Mouse (Mus musculus): ENCODE results near the gene Stk32b. TPM values are rescaled to one million over a fixed set of nuclear protein-coding genes. Genes with fewer than 3 reads are reported as not detected.
A peak's percentile ranks its signal among the peaks of the same experiment; 100 is the strongest.

The Stk32b gene
- total RNA-seq (2021), result under 1 TPM; 0.29 to 0.45 TPM
- polyA plus RNA-seq (2012; rRNA removed), result 0.88 and 1.1 TPM in 2 replicates
- long read RNA-seq, result 0 reads

DNA sequence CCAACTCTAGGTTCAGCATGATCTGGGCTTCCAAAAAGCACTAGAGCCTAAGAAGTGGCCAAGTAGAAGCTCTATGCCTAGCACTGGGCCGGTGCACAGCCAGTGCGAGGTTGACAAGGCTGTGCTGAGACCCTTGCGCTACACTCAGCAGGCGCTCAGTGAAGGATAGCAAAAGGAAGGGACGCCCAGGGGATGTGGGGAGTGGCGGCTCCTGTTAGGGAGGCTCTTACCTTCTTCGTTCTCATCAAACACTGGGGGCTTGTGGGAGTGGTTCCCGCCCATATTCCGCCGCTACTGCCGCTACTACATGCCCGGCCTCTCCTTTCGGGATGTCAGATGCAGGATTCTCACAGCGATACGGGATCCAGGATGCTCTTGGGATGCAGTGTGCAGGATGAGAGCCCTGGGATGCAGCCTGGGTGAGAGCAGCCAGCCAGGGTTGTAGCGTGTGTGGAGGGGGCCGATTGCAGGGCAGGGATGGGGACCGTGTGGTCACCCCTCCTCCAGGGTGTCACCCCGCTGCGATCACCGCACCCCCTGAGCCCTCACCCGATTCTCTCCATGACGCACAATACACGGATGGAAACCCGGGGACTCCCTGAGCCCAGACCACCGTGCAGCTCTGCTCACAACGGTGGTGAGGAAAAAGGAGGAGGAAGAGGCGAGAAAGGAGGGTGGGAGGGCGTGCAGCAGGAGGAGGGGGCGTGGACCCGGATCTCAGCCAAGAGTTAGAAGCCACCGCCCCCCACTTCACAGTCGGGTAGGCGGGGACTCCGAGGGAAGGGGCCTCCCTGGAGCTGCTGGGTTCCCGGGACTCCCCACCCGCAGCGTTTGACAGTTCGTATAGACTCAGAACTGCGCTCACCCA, at the start of gene Stk32b:
Gene Stk32b (minus strand): TSS at position 667 of the 868 bp plus-strand sequence.
- H3K4me1 ChIP-seq (ENCODE audit: control insufficient read depth, insufficient read depth, low read length), result no peaks in the 10 kb centered on the region
- intact Hi-C loops (cut with DNase I), result loop anchor here (1.0 kb wide), 2 partner anchors 254 to 418 kb away; no protein-coding TSS in a partner anchor
- H3K36me3 ChIP-seq (ENCODE audit: control insufficient read depth, insufficient read depth, low read length), result no peaks in the 10 kb centered on the region
- 4% methylated on average over 40 of the region's 40 CpGs for WGBS
- peak; percentile 20 to 25 for DNase-seq
- TF ChIP-seq CTCF (IDR thresholded peaks at IDR 0.05) (no peak), EP300 (IDR thresholded peaks at IDR 0.05; ENCODE audit: insufficient read depth, low read depth, low read length) (no peak), POLR2A (IDR thresholded peaks at IDR 0.05; ENCODE audit: insufficient read depth, low read depth, low read length) (no peak)
- H3K9ac ChIP-seq (ENCODE audit: low read depth, low read length), result no peak within 1 kb of the TSS
- no peak within 1 kb of the TSS for H3K27ac ChIP-seq
- peaks cover 3% of the 10 kb centered on the region; the same call in 1 of the 2 replicates for H3K27me3 ChIP-seq (ENCODE audit: control insufficient read depth, insufficient read depth, low read length)
- peak within 1 kb of the TSS; percentile 19; the same call in 1 of the 2 replicates for H3K4me3 ChIP-seq
- no peaks in the 10 kb centered on the region for H3K79me2 ChIP-seq (replicated peaks; ENCODE audit: control insufficient read depth, insufficient read depth, low read length)

GRCm38 (mm10) chr5:37765851-37766250, 48.9 kb upstream of the Stk32b start:
- Histone ChIP-seq H3K9ac (ENCODE audit: low read depth, low read length) (no peak overlapping the region), H3K79me2 (replicated peaks; ENCODE audit: control insufficient read depth, insufficient read depth, low read length) (no peaks in the 10 kb centered on the region), H3K36me3 (ENCODE audit: control insufficient read depth, insufficient read depth, low read length) (no peaks in the 10 kb centered on the region), H3K4me1 (ENCODE audit: control insufficient read depth, insufficient read depth, low read length) (no peaks in the 10 kb centered on the region), H3K4me3 (no peak overlapping the region), H3K27me3 (ENCODE audit: control insufficient read depth, insufficient read depth, low read length) (no peaks in the 10 kb centered on the region), H3K27ac (no peak overlapping the region)
- intact Hi-C loops (cut with DNase I), result no loop called here
- 80% methylated on average over 8 of the region's 8 CpGs for WGBS
- no peak for DNase-seq
- TF ChIP-seq CTCF (IDR thresholded peaks at IDR 0.05), result no peak
- no peak for TF ChIP-seq EP300 (IDR thresholded peaks at IDR 0.05; ENCODE audit: insufficient read depth, low read depth, low read length)
- no peak for TF ChIP-seq POLR2A (IDR thresholded peaks at IDR 0.05; ENCODE audit: insufficient read depth, low read depth, low read length)

DNA sequence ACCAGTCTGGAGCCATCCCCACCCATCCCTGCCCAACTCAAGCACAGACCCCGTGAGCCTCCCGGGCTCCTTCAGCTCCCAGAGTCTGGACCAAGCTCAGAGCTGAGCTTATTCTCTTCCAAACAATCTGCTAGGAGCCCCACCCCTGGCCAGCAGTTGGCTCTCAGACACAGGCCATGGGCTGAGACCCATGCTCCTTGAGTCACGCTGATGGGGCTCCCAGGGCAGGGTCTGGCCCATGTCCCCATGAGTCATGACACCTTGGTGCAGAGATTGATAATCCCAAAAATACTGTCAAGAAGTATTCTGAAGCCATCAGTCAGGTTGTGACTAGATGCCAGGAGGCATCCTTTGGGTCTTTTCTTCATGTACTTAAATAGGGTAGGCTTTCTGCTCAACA, 45.1 kb upstream of the Stk32b start:
- Histone ChIP-seq H3K36me3 (ENCODE audit: control insufficient read depth, insufficient read depth, low read length) (no peaks in the 10 kb centered on the region), H3K27me3 (ENCODE audit: control insufficient read depth, insufficient read depth, low read length) (no peaks in the 10 kb centered on the region), H3K27ac (no peak overlapping the region), H3K79me2 (replicated peaks; ENCODE audit: control insufficient read depth, insufficient read depth, low read length) (no peaks in the 10 kb centered on the region), H3K4me1 (ENCODE audit: control insufficient read depth, insufficient read depth, low read length) (no peaks in the 10 kb centered on the region), H3K9ac (ENCODE audit: low read depth, low read length) (no peak overlapping the region), H3K4me3 (no peak overlapping the region)
- TF ChIP-seq EP300 (IDR thresholded peaks at IDR 0.05; ENCODE audit: insufficient read depth, low read depth, low read length) (no peak), CTCF (IDR thresholded peaks at IDR 0.05) (no peak), POLR2A (IDR thresholded peaks at IDR 0.05; ENCODE audit: insufficient read depth, low read depth, low read length) (no peak)
- intact Hi-C loops (cut with DNase I), result no loop called here
- DNase-seq, result peak in 1 of 2 experiments; percentile 24
- WGBS, result 76% methylated on average over 3 of the region's 3 CpGs

DNA sequence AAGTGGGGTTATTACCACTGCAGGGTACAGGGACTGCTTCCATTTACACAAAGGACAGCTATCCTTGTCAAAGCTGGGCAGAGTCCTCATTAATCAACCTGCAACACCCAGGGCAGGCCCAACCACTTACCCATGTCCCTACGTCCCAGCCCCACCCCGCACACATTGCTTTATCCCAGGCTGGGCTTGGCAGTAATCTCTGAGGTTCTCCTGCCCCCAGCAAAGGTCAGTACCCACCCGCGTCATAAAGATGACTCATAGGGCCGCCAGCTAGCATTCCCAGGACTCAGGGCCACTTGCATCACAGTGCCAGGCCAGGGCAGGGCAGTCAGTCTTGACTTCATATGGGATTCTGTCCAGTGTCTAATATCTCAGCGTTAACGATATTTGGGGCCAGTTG, 36.4 kb upstream of the Stk32b start:
- Histone ChIP-seq H3K4me3 (no peak overlapping the region), H3K79me2 (replicated peaks; ENCODE audit: control insufficient read depth, insufficient read depth, low read length) (no peaks in the 10 kb centered on the region), H3K27me3 (ENCODE audit: control insufficient read depth, insufficient read depth, low read length) (no peaks in the 10 kb centered on the region), H3K4me1 (ENCODE audit: control insufficient read depth, insufficient read depth, low read length) (no peaks in the 10 kb centered on the region), H3K36me3 (ENCODE audit: control insufficient read depth, insufficient read depth, low read length) (no peaks in the 10 kb centered on the region), H3K27ac (no peak overlapping the region), H3K9ac (ENCODE audit: low read depth, low read length) (no peak overlapping the region)
- no peak for DNase-seq
- TF ChIP-seq POLR2A (IDR thresholded peaks at IDR 0.05; ENCODE audit: insufficient read depth, low read depth, low read length), result no peak
- TF ChIP-seq CTCF (IDR thresholded peaks at IDR 0.05), result no peak
- TF ChIP-seq EP300 (IDR thresholded peaks at IDR 0.05; ENCODE audit: insufficient read depth, low read depth, low read length), result no peak
- intact Hi-C loops (cut with DNase I), result loop anchor here (10.0 kb wide), 2 partner anchors 331 to 459 kb away; no protein-coding TSS in a partner anchor
- 59% methylated on average over 7 of the region's 7 CpGs for WGBS

DNA sequence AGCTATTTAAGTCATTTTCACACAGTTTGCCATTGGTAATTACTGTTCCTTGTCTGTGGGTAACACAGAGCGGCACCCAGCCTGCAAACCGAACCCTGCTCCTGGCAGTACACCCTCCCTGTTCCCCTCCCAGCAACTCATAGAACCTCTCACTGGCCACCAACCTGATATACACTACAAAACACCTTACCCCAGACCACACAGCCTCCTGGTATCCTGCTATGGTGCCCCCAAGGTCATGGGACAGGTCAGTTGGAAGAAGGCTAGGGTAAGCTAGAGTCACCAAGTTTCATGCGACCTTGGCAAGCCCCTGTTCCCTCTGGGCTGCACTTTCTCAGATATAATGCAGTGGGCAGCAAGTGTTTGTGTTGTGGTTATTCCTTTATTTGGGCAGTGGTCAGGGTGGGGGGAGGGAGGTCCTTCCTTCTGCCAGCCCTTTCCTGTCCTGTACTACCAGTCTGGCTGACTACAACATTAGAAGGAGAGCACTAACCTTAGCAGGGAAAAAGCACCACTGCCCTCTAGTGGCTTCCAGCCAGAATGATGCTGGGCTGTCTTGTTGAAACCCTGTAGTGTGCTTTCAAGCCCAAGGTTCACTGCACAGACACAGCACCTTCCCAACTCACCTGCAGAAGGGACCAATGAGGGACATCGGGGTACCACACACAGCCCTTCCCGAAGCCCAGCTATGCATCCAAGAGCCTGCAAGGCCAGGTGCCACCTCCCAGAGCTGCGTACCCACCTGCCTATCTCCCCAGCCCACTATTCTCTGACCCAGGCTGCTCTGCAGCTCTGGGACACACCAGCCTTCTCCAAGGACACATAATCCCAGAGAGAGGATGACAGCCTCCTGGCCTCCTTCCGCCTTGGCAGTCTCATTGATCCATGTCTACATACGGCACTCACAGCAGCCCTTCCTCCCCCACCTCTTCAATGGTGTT, 35.3 kb upstream of the Stk32b start:
- TF ChIP-seq EP300 (IDR thresholded peaks at IDR 0.05; ENCODE audit: insufficient read depth, low read depth, low read length), result no peak
- peak; percentile 78 for TF ChIP-seq CTCF (IDR thresholded peaks at IDR 0.05)
- intact Hi-C loops (cut with DNase I), result loop anchor here (10.0 kb wide), 2 partner anchors 333 to 457 kb away; no protein-coding TSS in a partner anchor
- Histone ChIP-seq H3K27ac (no peak overlapping the region), H3K27me3 (ENCODE audit: control insufficient read depth, insufficient read depth, low read length) (no peaks in the 10 kb centered on the region), H3K9ac (ENCODE audit: low read depth, low read length) (no peak overlapping the region), H3K36me3 (ENCODE audit: control insufficient read depth, insufficient read depth, low read length) (no peaks in the 10 kb centered on the region), H3K4me3 (no peak overlapping the region), H3K79me2 (replicated peaks; ENCODE audit: control insufficient read depth, insufficient read depth, low read length) (no peaks in the 10 kb centered on the region), H3K4me1 (ENCODE audit: control insufficient read depth, insufficient read depth, low read length) (no peaks in the 10 kb centered on the region)
- DNase-seq, result peak; percentile 53 to 62
- 56% methylated on average over 8 of the region's 8 CpGs for WGBS
